Mouse (Mus musculus) ES-E14 (cell line): Measurements from ENCODE around the gene Ilvbl. TPM values are rescaled to one million over a fixed set of nuclear protein-coding genes. Genes with fewer than 3 reads are reported as not detected.

Source experiments
- DNase-seq: peaks from one replicate; pipeline ENCODE4 v3.0.0-alpha.2; 2013; ENCODE audit warnings: low read depth, low spot score
- H3K27ac ChIP-seq: 2 replicates; pipeline ENCODE4 v1.5.1; 2012; ENCODE audit warnings: low read depth, mild to moderate bottlenecking, low read length, moderate library complexity, mixed read lengths; ENCODE audit not compliant: poor library complexity, insufficient read depth, severe bottlenecking
- H3K36me3 ChIP-seq: 2 replicates; pipeline ENCODE4 v1.6.1; 2012; ENCODE audit warnings: mild to moderate bottlenecking, low read length, moderate library complexity, mixed read lengths; ENCODE audit not compliant: control insufficient read depth, poor library complexity, insufficient read depth, severe bottlenecking
- H3K4me1 ChIP-seq, 2 experiments: fragments of 150-350 bp in 1 of 2; sonication (generic) in 1 of 2; 2 replicates each; pipeline ENCODE4 v1.6.1; 2012; ENCODE audit warnings: low read length in 2 of 2, mild to moderate bottlenecking in 1 of 2, mixed read lengths in 1 of 2; ENCODE audit not compliant: control insufficient read depth in 2 of 2, insufficient read depth in 2 of 2, poor library complexity in 1 of 2
- H3K4me3 ChIP-seq, 2 experiments: fragments of 150-350 bp in 1 of 2; sonication (generic) in 1 of 2; 2 replicates each; pipeline ENCODE4 v1.5.1; 2012; ENCODE audit warnings: low read length in 2 of 2, low read depth in 1 of 2, mild to moderate bottlenecking in 1 of 2, mixed read lengths in 1 of 2; ENCODE audit not compliant: insufficient read depth in 1 of 2, poor library complexity in 1 of 2, severe bottlenecking in 1 of 2
- H3K9ac ChIP-seq: 2 replicates; pipeline ENCODE4 v1.6.1; 2012; ENCODE audit warnings: low read depth, mild to moderate bottlenecking, low read length, mixed read lengths; ENCODE audit not compliant: poor library complexity, insufficient read depth, severe bottlenecking
- H3K9me3 ChIP-seq: fragments of 150-350 bp; sonication (generic); 2 replicates; pipeline ENCODE4 v1.6.1; 2012; ENCODE audit warnings: low read depth, mild to moderate bottlenecking, low read length; ENCODE audit not compliant: control insufficient read depth, insufficient read depth
- CHD2 ChIP-seq: IDR thresholded peaks from 2 replicates; pipeline ENCODE4 v1.6.1; 2014; ENCODE audit warnings: mild to moderate bottlenecking, low read depth, low read length, inconsistent platforms
- HCFC1 ChIP-seq: IDR thresholded peaks from 2 replicates; pipeline ENCODE4 v1.6.1; 2012; ENCODE audit warnings: low read length, inconsistent platforms, borderline replicate concordance; ENCODE audit not compliant: insufficient read depth
- MAFK ChIP-seq: IDR thresholded peaks from 2 replicates; pipeline ENCODE4 v1.6.1; 2014; ENCODE audit warnings: mild to moderate bottlenecking, low read depth, low read length, inconsistent platforms; ENCODE audit not compliant: insufficient read depth
- ZC3H11A ChIP-seq: IDR thresholded peaks from 2 replicates; pipeline ENCODE4 v1.6.1; 2012; ENCODE audit warnings: low read depth, mild to moderate bottlenecking, inconsistent platforms, low read length, borderline replicate concordance
- ZNF384 ChIP-seq: IDR thresholded peaks from 2 replicates; pipeline ENCODE4 v1.6.1; 2012; ENCODE audit warnings: low read depth, low read length, inconsistent platforms
- in situ Hi-C, 2 experiments: fragments of 600-800 bp; cut with MboI; formaldehyde crosslinking; loops; one replicate each; pipeline ENCODE4 v1.15.1; 2025; ENCODE audit warnings: low sequenced_read_pairs in 2 of 2, inconsistent platforms in 1 of 2; ENCODE audit not compliant: unreplicated experiment in 2 of 2
- total RNA-seq: library from RNA; depleted of rRNA; stranded (reverse); fragments of 300-350 nt; gene quantifications from 2 replicates; pipeline ENCODE4 v1.2.3, GENCODE M21; 2012

Gene Ilvbl
- total RNA-seq, 1 experiment = 25.5 TPM

GRCm38 (mm10) chr10:78586026-78586425 lies 11.9 kb downstream of the Ilvbl start:
- Histone ChIP-seq H3K4me3 (peak overlapping the region; percentile 8 to 44; a peak in 2 of 4 replicates), H3K36me3 (peaks cover 3% of the 10 kb centered on the region; the same call in 1 of the 2 replicates), H3K27ac (no peak overlapping the region), H3K9me3 (no peaks in the 10 kb centered on the region), H3K4me1 (peaks cover 2 to 3% of the 10 kb centered on the region in 2 experiments; a peak in 1 of 4 replicates), H3K9ac (no peak overlapping the region)
- in situ Hi-C loops = no loop called here
- no peak for DNase-seq
- TF ChIP-seq HCFC1 (no peak), ZNF384 (no peak), CHD2 (no peak)

GRCm38 (mm10) chr10:78589291-78589690 lies 15.1 kb downstream of the Ilvbl start:
- TF ChIP-seq ZNF384 = no peak
- no peak for TF ChIP-seq MAFK
- TF ChIP-seq HCFC1 = no peak
- Histone ChIP-seq H3K36me3 (no peaks in the 10 kb centered on the region; the same call in 1 of the 2 replicates), H3K9me3 (no peaks in the 10 kb centered on the region), H3K27ac (no peak overlapping the region), H3K4me3 (0 out of 4 replicates have a peak overlapping the region, but pooled peaks of 1 of the 2 experiments have one; percentile 20), H3K4me1 (peaks cover 3 to 6% of the 10 kb centered on the region in 2 experiments; a peak in 1 of 4 replicates), H3K9ac (no peak overlapping the region)
- no peak for DNase-seq
- in situ Hi-C loops = no loop called here

- Histone ChIP-seq H3K27ac (no peak overlapping the region), H3K9me3 (no peaks in the 10 kb centered on the region), H3K36me3 (no peaks in the 10 kb centered on the region; the same call in 1 of the 2 replicates), H3K4me1 (peaks cover 3 to 6% of the 10 kb centered on the region in 2 experiments; a peak in 1 of 4 replicates), H3K9ac (no peak overlapping the region), H3K4me3 (no peak overlapping the region)
- no peak for TF ChIP-seq CHD2
- TF ChIP-seq ZNF384 = no peak
- no peak for TF ChIP-seq MAFK
- no peak for TF ChIP-seq ZC3H11A
- TF ChIP-seq HCFC1 = no peak
- DNase-seq = no peak
- in situ Hi-C loops = no loop called here
Measured at GRCm38 (mm10) chr10:78589901-78590300, 15.8 kb downstream of the Ilvbl start.

- no peaks in the 10 kb centered on the region for H3K9me3 ChIP-seq
- no peak overlapping the region for H3K4me3 ChIP-seq
- DNase-seq = no peak
- no peak overlapping the region for H3K9ac ChIP-seq
- in situ Hi-C loops = no loop called here
- H3K4me1 ChIP-seq = peaks cover 3 to 6% of the 10 kb centered on the region in 2 experiments; a peak in 1 of 4 replicates
- H3K27ac ChIP-seq = no peak overlapping the region
- no peaks in the 10 kb centered on the region; the same call in 1 of the 2 replicates for H3K36me3 ChIP-seq
- TF ChIP-seq HCFC1 (no peak), CHD2 (no peak), ZNF384 (no peak), ZC3H11A (no peak), MAFK (no peak)
Measured at GRCm38 (mm10) chr10:78590744-78591143, 16.6 kb downstream of the Ilvbl start.
